Comparison of ENCODE assay signal across 8 mouse cellular contexts in genomic region chr5:146983216-146983615, GRCm38 (mm10). TPM values are rescaled to one million over a fixed set of nuclear protein-coding genes. Genes with fewer than 3 reads are reported as not detected.
DNase-seq lines count a peak whose midpoint lies in the region; ATAC-seq and TF ChIP-seq lines count a peak whose summit lies in the region.

No protein-coding gene starts in this region.

- no peaks in the 10 kb centered on the region for H3K27me3 ChIP-seq in kidney, postnatal 0 days (ENCODE audit: insufficient read depth, low read length)

- 0 out of 2 replicates have a peak, but pooled peaks have one; percentile 25 for ATAC-seq in kidney, postnatal 0 days (replicated peaks; ENCODE audit: low FRiP score, low read depth)
- ATAC-seq in inflammation-experienced regulatory T-cells, adult 6 months = no peak

- no peak overlapping the region for H3K4me2 ChIP-seq in kidney, postnatal 0 days (ENCODE audit: low read length)

- no peak overlapping the region for H3K27ac ChIP-seq in kidney, postnatal 0 days

- WGBS in kidney, postnatal 0 days = 6% methylated on average over 8 of the region's 8 CpGs

- peak; percentile 93 for TF ChIP-seq CTCF in kidney, postnatal 0 days (IDR thresholded peaks at IDR 0.05; ENCODE audit: low read depth)

- H3K4me3 ChIP-seq in kidney, postnatal 0 days (replicated peaks; ENCODE audit: low read depth, low read length) = no peak overlapping the region

- no peaks in the 10 kb centered on the region for H3K9me3 ChIP-seq in kidney, postnatal 0 days (replicated peaks; ENCODE audit: low read length)

- peaks cover 7% of the 10 kb centered on the region for H3K4me1 ChIP-seq in kidney, postnatal 0 days (replicated peaks; ENCODE audit: insufficient read depth, low read length)

- H3K36me3 ChIP-seq in kidney, postnatal 0 days (ENCODE audit: insufficient read depth, low read length) = no peaks in the 10 kb centered on the region

- DNase-seq in CD4-positive helper T cell, adult 2 months (ENCODE audit: low read depth, low spot score) = peak; percentile 38
- DNase-seq in MEL-GATA-1-ER (ENCODE audit: extremely low read depth, low read depth) = peak; percentile 26
- peak; percentile 69 for DNase-seq in cerebellum, adult 9-10 months
- peak; percentile 53 for DNase-seq in gastrocnemius, postnatal 10 days
- peak; percentile 85 for DNase-seq in kidney, postnatal 0 days (ENCODE audit: low spot score)
- DNase-seq in lung, postnatal 14 days = peak; percentile 70
- peak; percentile 44 to 69 for DNase-seq in right cerebral cortex, postnatal 10 days (ENCODE audit: low spot score in 2 of 2)

- no peak overlapping the region for H3K9ac ChIP-seq in kidney, postnatal 0 days (ENCODE audit: low read depth, low read length)

RNA-seq across cellular contexts. Expression of gene Mtif3, which starts 19.6 kb away (rescaled TPM):
- 10 to 100 TPM; 21.8 to 27.5 TPM for total RNA-seq in gastrocnemius, postnatal 10 days (2021)
- polyA plus RNA-seq in kidney, postnatal 0 days (2015; fragmentation: Nextera tagmentation; extraction: Ambion mirVana) = 30.6 and 32.3 TPM in 2 replicates
- 10 to 100 TPM; 44.4 to 59.1 (median 50.4) TPM for polyA plus RNA-seq in inflammation-experienced regulatory T-cells, adult 6 months (2017; shearing (Covaris generic))

RNA-seq across cellular contexts. Expression of gene Gtf3a, which starts 34.8 kb away (rescaled TPM):
- total RNA-seq in gastrocnemius, postnatal 10 days (2021) = 10 to 100 TPM; 31.7 to 33.3 TPM
- polyA plus RNA-seq in kidney, postnatal 0 days (2015; fragmentation: Nextera tagmentation; extraction: Ambion mirVana) = 112 TPM in 2 replicates
- polyA plus RNA-seq in inflammation-experienced regulatory T-cells, adult 6 months (2017; shearing (Covaris generic)) = 10 to 100 TPM; 13.5 to 44.2 (median 38.2) TPM

Comparison
In these comparisons a context has a peak if more than half of its experiments do, and no peak if none do; other contexts are left out.
1. DNase-seq: peak in every context shown above with its lines; median percentile 85 in kidney, postnatal 0 days; 70 in lung, postnatal 14 days; 69 in cerebellum, adult 9-10 months; 56 in right cerebral cortex, postnatal 10 days; 53 in gastrocnemius, postnatal 10 days; 38 in CD4-positive helper T cell, adult 2 months; 26 in MEL-GATA-1-ER.